ENCODE assay signal across 9 mouse cellular contexts in genomic region chr3:37341110-37341509, GRCm38 (mm10). TPM values are rescaled to one million over a fixed set of nuclear protein-coding genes. Genes with fewer than 3 reads are reported as not detected.
DNase-seq lines count a peak whose midpoint lies in the region; TF ChIP-seq lines count a peak whose summit lies in the region.
"Had no signal": no experiment of that assay in that cellular context is flagged by ENCODE, and none has a peak within 500 bp of the region (broad histone marks: within the 10 kb centered on the region; RNA-seq: fewer than 3 reads in every experiment).

No protein-coding gene starts in this region.

- H3K27ac ChIP-seq in ES-Bruce4 (ENCODE audit: insufficient read depth, low read length) = no peak overlapping the region
- no peak overlapping the region for H3K27ac ChIP-seq in embryonic fibroblast, embryonic 13.5 days (ENCODE audit: insufficient read depth, low read length)
- H3K27ac ChIP-seq: heart, embryonic 13.5 days had no signal

- TF ChIP-seq POLR2A in ES-Bruce4 (IDR thresholded peaks at IDR 0.05; ENCODE audit: insufficient read depth, low read length) = no peak
- TF ChIP-seq POLR2A in embryonic fibroblast, embryonic 13.5 days (IDR thresholded peaks at IDR 0.05; ENCODE audit: low read depth, low read length) = no peak

- peak; percentile 77 for TF ChIP-seq CTCF in ES-Bruce4 (IDR thresholded peaks at IDR 0.05; ENCODE audit: low read depth, low read length)
- TF ChIP-seq CTCF in embryonic fibroblast, embryonic 13.5 days (IDR thresholded peaks at IDR 0.05; ENCODE audit: borderline replicate concordance, insufficient read depth, low read length) = peak; percentile 54; the same call in 1 of the 2 replicates

- no peaks in the 10 kb centered on the region for H3K27me3 ChIP-seq in ES-Bruce4 (ENCODE audit: control insufficient read depth, insufficient read depth, low read length, poor library complexity, severe bottlenecking)

- peak; percentile 31 to 49 for DNase-seq in heart, postnatal 14 days
- DNase-seq in heart, postnatal 25 days (ENCODE audit: low spot score) = no peak
- peak; percentile 11 for DNase-seq in 3134 (ENCODE audit: extremely low read depth, insufficient read length, low spot score)
- no peak for DNase-seq in ovary, postnatal 14 days (ENCODE audit: low spot score)
- DNase-seq in cerebellum, postnatal 36 days = no peak
- DNase-seq in frontal cortex, postnatal 36 days (ENCODE audit: low spot score in 2 of 2) = no peak

- intact Hi-C loops in heart, postnatal 14 days (cut with DNase I) = loop anchor here (5.0 kb wide), 1 partner anchor 71 kb away; no protein-coding TSS in a partner anchor
- intact Hi-C loops in heart, postnatal 25 days (cut with DNase I) = loop anchor here (1.0 kb wide), 1 partner anchor 73 kb away; no protein-coding TSS in a partner anchor

- H3K4me3 ChIP-seq in ES-Bruce4 (ENCODE audit: low read depth, low read length) = no peak overlapping the region
- H3K4me3 ChIP-seq in embryonic fibroblast, embryonic 13.5 days (ENCODE audit: insufficient read depth, low read length) = no peak overlapping the region
- H3K4me3 ChIP-seq: heart, embryonic 13.5 days had no signal

- no peak overlapping the region for H3K9ac ChIP-seq in ES-Bruce4 (ENCODE audit: low read depth, poor library complexity, severe bottlenecking)
- H3K9ac ChIP-seq: heart, embryonic 13.5 days had no signal

- H3K36me3 ChIP-seq in ES-Bruce4 (ENCODE audit: control insufficient read depth, insufficient read depth, low read length, poor library complexity, severe bottlenecking) = no peaks in the 10 kb centered on the region
- H3K36me3 ChIP-seq: heart, embryonic 13.5 days had no signal

- no peaks in the 10 kb centered on the region for H3K4me1 ChIP-seq in ES-Bruce4 (ENCODE audit: control insufficient read depth, insufficient read depth, low read length)
- no peaks in the 10 kb centered on the region; the same call in 1 of the 2 replicates for H3K4me1 ChIP-seq in embryonic fibroblast, embryonic 13.5 days (ENCODE audit: control insufficient read depth, insufficient read depth, low read length)

- TF ChIP-seq EP300 in ES-Bruce4 (IDR thresholded peaks at IDR 0.05; ENCODE audit: insufficient read depth, low read depth, low read length) = no peak

- no peaks in the 10 kb centered on the region for H3K9me3 ChIP-seq in ES-Bruce4 (replicated peaks; ENCODE audit: control insufficient read depth, insufficient read depth, low read length, poor library complexity, severe bottlenecking)
- H3K9me3 ChIP-seq: heart, embryonic 13.5 days had no signal

RNA-seq across cellular contexts. Expression of gene Fgf2, which starts 7.0 kb away (rescaled TPM):
- total RNA-seq in heart, postnatal 14 days (2021) = 1 to 10 TPM; 3.2 to 6.6 TPM
- total RNA-seq in heart, postnatal 25 days (2021) = 10 to 100 TPM in 1 of 2 experiments, 1 to 10 TPM in 1; 5.5 to 11.3 TPM
- 0.47 and 0.90 TPM in 2 replicates for polyA plus RNA-seq in ES-Bruce4 (2011; ENCODE audit: insufficient read depth, insufficient read length, low read depth, missing spikeins)
- polyA plus RNA-seq in embryonic fibroblast, embryonic 13.5 days (2011; ENCODE audit: insufficient read length, low read depth, missing spikeins) = 33.9 and 59.4 TPM in 2 replicates

RNA-seq across cellular contexts. Expression of gene Cetn4, which starts 28.6 kb away (rescaled TPM):
- total RNA-seq in heart, postnatal 14 days (2021) = under 1 TPM; 0.76 to 0.79 TPM
- under 1 TPM; 0.20 to 0.49 TPM for total RNA-seq in heart, postnatal 25 days (2021)
- 2.1 and 2.2 TPM in 2 replicates for polyA plus RNA-seq in ES-Bruce4 (2011; ENCODE audit: insufficient read depth, insufficient read length, low read depth, missing spikeins)
- polyA plus RNA-seq in embryonic fibroblast, embryonic 13.5 days (2011; ENCODE audit: insufficient read length, low read depth, missing spikeins) = 7.4 and 8.0 TPM in 2 replicates

RNA-seq across cellular contexts. Expression of gene Bbs12, which starts 28.8 kb away (rescaled TPM):
- 1 to 10 TPM; 1.2 to 1.5 TPM for total RNA-seq in heart, postnatal 14 days (2021)
- total RNA-seq in heart, postnatal 25 days (2021) = 1 to 10 TPM in 1 of 2 experiments, under 1 TPM in 1; 0.95 to 1.1 TPM
- polyA plus RNA-seq in ES-Bruce4 (2011; ENCODE audit: insufficient read depth, insufficient read length, low read depth, missing spikeins) = 4.4 and 4.8 TPM in 2 replicates
- polyA plus RNA-seq in embryonic fibroblast, embryonic 13.5 days (2011; ENCODE audit: insufficient read length, low read depth, missing spikeins) = 4.9 and 6.2 TPM in 2 replicates

Comparison
In these comparisons a context has a peak if more than half of its experiments do, and no peak if none do; other contexts are left out.
1. DNase-seq: peak in heart, postnatal 14 days (2 of 2) and 3134 (single experiment); none in heart, postnatal 25 days (single experiment), ovary, postnatal 14 days (single experiment), cerebellum, postnatal 36 days (0 of 2) and frontal cortex, postnatal 36 days (0 of 2).